Mouse (Mus musculus): ENCODE data around the gene Eif2b4.
"Not testable (repeated sequence)": the region's sequence is repeated elsewhere in the genome, so short reads cannot be mapped to it uniquely, and the experiment has no call there.

The Eif2b4 gene

DNA sequence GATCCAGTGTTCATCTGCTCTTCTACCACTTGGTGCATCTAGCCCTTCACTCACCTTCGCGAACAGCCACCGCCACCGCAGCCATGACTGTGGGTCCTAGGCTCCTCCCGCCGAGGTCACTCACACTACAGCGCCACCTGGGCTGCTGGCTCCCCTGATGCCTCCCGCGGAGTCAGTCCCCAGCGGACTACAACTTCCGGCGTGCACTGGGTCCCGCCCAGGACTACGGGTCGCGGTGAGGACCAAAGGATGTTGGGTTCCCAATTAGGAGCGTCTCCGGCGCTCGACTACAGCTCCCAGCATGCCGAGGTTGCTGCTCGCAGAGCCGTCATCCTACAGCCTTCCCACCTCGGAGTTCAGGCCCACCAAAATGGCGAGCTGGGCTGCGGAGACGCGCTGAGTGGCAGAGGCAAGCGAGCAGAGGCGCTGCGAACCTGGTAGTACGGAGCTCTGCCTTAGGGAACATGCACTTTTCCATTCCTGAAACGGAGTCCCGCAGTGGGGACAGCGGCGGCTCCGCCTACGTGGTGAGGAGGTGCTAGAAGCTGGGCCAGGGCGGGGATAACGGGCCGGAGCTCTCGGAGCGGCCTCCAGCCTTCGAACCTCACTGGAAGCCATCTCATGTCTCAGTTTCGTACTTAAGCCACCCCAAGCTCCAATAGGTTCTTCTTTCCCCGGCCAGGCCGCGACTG is at the start of gene Eif2b4, which contains the start of gene Snx17:
Gene Eif2b4 (minus strand): TSS at position 492 of the 692 bp plus-strand sequence.
Gene Snx17 (plus strand): TSS at position 289 of the 692 bp plus-strand sequence.
- DNase-seq, result peak; percentile 99

DNA sequence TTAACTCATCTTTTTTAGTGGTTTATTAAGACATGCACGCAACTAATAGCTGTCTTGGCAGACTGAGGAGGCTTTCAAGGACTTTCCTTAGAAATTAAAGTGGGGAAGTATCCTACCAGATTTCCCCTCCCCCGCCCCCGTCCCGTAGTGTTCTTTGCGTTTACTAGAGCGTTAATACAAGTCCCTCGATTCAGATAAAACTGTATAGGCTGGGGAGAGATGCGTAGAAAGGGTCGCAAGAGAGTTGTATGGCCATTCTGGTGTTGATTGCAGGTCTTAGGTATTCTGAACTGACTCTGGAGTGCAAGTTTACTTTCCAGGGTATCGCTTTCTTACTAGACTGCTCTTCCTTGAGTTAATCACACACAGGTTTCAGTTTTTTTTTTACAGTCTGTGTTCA is 49.0 kb upstream of the Eif2b4 start:
- no peak for DNase-seq

DNA sequence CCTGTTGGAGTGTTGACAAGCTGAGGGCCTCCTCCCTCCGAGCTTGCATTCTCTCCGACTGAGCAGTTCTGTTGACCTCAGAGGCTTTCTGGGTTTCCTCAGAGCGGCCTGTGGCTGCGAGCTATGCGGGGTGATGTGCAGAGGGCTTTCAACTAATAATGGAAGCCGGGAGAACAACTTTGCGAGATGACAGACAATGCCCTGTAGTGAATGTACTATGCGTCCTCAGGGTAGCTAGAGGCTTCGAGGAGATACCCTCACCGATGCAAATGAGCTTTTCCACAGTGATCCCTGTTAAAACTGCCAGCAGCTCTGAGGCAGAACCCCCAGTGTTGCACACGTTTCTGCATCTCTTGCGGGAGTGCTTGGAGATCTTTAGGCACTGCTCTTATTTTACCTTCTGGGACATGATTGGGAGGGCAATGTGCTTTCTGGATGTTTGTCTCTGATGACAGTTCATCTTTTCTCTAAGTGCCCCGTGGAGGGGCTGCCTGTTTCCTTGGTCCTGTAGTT is 48.3 kb upstream of the Eif2b4 start:
- DNase-seq, result no peak

DNA sequence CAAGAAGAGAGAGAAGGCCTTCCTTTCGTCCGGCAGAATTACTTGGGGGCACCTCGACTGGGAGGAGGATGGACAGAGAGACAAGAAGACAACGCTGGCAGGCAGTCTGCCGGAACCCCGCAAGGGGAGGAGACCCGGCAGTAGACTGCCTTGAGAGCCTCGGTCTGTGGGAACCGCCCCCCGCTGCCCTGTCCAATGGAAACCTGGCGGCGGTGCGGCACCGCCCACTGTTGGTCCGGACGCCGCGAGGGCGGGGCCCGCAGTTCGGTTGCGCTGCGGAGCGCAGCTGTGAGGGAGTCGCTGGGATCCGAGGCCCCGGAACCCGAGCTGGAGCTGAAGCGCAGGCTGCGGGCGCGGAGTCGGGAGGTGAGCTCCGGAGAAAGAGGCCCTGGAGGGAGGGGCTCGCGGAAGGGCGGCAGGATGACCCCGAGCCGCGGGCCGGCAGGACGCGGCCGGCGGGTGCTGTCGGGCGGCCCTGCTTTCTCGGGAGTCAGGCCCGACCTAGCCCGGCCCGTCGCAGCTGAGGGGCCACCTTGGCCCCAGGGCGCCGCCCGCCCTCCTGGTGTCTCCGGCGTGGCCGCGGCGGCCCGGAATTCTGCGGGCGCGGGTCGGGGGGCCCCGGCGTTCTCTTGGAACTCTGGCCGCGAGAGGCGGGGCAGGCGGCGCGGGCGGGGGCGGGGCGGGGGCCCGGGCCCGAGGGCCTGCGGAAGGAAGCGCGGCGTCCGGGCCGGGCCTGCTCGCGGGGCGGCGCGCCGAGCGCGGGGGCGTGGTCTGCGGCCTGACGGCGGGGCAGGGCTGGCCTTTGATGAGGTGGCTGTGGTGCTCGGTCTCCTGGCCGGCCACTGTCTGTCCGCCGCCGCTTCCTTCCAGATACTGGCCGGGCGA is 47.6 kb upstream of the Eif2b4 start, which contains the start of the genes Nrbp1 and Gm9970:
Gene Nrbp1 (plus strand): TSS at position 228 of the 885 bp plus-strand sequence.
Gene Gm9970 (minus strand): TSS at position 596 of the 885 bp plus-strand sequence.
- DNase-seq, result peak; percentile 97 to 99

DNA sequence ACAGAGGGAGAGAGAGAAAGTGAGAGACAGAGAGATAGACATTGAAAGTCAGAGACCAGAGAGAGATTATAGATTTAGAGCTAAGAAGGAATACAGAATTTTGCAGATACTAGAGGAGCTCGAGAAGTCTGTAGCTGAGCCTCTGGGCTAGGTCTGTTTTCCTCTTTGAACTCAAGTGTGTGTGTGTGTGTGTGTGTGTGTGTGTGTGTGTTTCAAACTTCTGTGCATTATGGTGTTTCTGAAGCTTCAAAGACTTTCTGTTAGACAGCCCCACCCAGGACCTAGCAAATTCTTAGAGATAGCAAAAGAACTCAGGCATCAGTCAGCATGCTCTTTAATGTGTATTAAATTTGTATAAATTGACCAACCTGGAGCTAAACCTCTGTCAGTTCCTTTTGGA is 33.4 kb upstream of the Eif2b4 start:
- no peak for DNase-seq

DNA sequence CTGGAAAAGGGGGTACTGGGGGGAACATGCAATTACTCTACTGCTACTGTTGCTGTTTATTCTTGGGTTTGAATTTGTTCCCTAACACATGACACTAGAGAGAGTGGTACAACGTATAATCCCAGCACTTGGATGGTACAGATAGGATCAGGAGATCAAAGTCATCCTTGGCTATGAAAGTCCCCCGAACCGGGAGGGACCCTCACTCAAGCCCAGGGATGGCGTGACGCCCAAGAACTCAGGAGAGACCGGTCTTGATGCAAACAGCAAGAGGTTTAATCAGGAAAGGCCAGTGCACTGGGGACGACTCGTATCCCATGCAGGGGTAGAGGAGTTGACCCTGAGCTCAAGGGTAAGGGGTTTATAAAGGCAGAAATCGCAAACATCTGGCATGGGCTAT is 29.5 kb upstream of the Eif2b4 start:
- DNase-seq, result no peak

DNA sequence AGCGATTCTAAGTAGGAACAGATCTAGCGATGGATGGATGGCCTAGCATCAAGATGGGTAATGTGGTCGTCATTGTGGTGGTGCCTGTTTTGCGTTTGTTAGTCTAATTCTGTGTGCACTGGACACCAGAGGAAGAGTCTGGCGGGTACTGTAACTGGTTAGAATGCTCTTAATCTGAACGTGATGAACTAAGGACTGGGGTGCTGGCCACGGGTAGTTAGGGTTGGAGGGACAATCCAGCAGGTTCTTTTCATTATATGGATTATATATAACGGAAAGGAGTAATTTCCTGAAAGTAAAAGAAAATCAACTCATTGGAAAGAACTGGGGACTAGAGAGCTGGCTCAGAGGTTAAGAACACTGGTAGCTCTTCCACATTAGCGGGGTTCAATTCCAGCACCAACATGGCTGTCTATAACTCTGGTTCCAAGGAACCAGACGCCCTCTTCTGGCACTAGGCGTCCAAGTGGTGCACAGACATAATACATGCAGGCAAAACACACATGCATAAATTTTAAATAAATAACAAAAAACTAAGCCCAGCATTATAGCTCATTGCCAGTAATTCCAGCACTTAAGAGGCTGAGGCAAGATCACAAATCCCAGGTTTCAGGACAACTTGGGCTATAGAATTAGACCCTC is 28.2 kb upstream of the Eif2b4 start:
- peak; percentile 57 to 67 for DNase-seq

DNA sequence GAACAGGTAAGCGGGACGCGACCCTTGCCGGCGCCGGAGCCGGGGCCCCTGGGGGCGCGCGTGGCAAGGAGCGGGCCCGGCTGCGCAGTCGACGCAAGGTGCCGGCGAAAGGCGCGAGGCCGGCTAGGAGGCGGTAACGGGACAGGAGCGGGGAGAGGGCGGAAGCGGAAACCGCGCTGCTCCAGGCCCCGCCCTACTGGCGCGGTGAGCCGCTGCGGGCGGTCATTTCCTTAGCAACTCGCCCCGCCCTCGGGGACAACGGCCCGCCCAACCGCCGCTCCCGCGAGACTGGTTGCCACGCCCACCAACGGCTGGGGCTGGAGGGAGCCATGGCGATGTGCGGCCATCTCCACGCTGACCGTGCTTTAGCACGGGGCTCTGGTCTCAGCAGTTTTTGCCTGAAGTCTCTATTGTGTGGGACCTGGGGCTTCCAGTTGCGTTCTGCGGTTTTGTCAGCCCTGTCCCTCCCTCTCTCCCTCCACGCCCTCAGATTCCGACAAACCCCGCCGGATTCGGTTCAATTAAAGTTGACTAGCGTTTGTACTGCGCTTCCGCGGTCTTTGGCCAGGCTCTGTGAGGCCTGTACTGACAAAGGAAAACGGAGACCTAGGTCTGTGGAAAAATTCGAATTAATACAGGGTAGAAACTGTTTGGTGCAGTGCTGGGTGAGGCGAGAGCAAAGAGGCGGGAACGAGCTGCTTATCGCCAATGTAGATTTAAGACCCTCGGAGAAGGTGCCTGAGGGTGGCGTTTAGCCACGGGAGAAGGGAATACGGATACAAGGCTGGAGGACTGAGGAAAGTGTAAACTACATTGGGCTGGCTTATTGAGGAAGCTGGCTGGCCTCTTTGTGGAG is 27.4 kb upstream of the Eif2b4 start, which contains the start of gene Ppm1g:
Gene Ppm1g (minus strand): TSS at position 240 of the 856 bp plus-strand sequence.
- DNase-seq, result peak; percentile 98 to 99

DNA sequence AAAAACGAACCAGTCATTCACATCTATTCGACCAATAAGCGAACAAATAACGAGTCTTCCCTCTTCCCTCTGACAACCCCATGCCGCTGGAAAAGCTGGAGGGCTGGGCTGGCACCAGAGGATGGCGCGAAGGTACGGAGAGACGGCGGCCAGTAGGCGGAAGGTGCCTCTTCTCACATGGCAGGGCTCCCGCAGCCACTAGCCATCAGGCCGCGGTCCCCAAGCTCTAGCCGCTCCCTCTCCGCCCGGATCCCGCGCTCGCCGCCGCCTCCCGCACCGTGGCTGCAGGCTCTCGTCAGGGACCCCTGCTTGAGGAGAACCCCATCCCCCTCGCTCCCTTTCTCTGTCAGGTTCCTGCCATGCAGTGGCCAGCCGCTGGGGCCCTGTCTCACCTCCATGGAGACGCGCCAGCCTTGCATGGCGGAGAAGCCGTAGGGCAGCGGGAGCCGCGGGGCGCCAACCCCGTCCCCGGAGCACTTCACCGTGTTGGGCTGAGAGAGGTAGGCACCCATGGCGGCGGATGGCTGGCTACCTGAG is 26.7 kb upstream of the Eif2b4 start:
- peak in 1 of 2 experiments; percentile 70 for DNase-seq

DNA sequence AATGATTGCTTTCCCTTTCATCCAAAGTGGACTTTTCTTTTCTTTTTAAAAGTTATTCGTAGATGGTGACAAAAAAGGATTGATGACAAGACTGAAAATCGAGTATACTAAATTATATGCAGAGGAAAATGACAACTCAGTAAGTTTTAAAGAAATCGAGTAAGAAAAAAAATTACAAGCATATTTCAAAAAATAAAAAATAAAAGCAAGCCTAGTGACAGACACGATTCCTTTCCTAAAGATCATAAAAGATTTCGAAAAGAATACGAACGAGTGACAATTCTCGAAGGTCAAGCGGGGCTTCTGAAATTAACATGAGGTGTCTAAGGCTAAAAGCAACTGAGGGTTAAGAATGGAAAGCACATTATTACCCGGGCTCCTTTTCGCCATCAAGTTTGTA is 26.2 kb upstream of the Eif2b4 start:
- no peak for DNase-seq

DNA sequence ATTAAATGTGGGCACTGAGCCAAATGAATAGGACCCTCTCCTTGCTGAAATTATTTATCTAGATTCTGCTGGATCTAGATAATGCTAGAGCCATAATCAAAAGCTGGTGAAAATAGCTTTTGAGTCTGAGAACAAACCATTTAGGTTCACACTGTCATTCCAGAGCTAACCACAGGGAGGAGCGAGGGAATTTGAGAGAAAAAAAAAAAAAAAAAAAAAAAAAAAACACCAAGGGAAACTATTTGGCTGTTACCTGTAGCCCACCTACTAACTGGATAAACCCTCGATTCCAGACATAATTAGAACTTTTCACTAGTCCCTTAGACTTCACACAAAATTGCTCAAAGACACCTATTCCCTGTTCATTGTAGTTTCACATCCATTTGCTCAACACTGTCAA is 25.8 kb upstream of the Eif2b4 start:
- no peak for DNase-seq

DNA sequence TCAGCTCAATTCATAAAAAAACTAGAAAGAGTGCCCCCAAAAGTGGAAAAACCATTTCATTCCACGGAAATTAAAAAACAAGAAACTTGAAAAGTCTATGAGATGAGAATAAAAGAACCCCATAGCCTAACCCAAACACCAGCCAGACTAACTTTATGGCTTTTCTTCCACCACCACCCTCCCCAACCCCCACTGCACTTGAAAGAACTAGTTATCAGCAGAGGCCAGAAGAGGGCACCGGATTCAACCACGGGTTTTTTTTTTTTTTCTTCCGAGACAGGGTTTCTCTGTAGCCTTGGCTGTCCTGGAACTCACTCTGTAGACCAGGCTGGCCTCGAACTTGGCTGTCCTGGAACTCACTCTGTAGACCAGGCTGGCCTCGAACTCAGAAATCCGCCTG is 25.1 kb upstream of the Eif2b4 start:
- DNase-seq, result no peak

DNA sequence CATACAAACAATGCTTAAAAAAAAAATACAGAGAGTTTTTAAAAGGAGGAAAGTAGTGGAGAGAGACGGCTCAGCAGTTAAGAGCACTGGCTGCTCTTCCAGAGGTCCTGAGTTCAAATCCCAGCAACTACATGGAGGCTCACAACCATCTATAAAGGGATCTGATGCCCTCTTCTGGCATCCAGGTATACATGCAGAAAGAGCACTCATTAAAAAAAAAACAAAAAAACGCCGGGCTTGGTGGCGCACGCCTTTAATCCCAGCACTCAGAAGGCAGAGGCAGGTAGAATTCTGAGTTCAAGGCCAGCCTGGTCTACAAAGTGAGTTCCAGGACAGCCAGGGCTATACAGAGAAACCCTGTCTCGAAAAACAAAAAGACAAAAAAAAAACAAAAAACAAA is 23.3 kb upstream of the Eif2b4 start:
- DNase-seq, result not testable (repeated sequence)

DNA sequence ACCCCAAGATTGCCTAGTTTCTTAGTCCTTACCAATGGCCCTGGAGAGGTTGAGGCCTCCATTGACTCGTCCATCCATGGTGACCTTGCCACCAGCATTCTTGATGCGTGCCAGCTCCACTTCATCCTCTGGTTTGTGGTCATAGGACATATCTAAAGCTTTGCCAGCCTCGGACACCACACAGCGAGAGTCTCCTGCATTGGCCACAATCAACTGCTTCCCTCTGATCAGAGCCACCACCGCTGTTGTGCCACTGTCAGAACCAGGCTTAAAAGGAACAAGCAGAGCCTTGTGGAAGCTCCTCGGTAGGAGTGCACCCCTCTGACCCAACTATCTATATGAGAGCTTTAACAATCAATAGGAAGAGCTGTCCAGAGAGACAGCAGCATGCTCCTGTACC is 11.2 kb upstream of the Eif2b4 start:
- DNase-seq, result no peak

DNA sequence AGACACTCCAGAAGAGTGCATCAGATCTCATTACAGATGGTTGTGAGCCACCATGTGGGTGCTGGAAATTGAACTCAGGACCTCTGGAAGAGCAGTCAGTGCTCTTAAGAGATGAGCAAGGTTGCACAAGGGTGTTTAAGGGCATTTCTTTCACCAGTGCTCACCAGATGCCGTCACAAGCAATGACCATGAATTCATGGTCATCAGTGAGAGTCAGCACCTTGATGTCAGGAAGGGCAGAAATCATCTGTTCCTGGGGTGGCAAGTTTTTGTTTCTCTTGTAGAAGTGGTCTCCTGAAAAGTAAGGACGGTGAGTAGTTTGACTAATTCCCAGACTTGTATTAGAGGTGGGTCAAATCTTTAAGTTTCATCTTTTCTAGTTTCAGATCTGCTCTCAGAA is 10.6 kb upstream of the Eif2b4 start:
- no peak for DNase-seq

DNA sequence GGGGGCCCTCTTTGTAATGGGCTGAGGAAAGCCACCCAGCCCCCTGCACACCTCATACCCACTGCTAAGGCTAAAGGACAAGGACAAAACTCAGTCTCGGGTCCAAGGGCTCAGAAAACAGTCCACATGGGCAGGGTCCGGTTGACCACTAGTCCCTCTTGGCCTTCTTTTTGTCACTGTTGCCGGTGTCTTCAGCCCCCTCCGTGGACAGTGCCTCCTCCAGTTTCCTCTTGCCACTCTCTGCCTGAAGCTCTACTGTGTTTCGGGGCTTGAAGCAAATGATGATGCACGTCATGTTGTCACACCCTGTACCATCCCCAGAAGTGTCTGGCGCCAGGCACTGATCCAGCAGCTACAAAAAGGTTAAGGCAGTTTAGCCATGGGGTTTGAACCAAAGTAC is 9.7 kb upstream of the Eif2b4 start:
- DNase-seq, result no peak

DNA sequence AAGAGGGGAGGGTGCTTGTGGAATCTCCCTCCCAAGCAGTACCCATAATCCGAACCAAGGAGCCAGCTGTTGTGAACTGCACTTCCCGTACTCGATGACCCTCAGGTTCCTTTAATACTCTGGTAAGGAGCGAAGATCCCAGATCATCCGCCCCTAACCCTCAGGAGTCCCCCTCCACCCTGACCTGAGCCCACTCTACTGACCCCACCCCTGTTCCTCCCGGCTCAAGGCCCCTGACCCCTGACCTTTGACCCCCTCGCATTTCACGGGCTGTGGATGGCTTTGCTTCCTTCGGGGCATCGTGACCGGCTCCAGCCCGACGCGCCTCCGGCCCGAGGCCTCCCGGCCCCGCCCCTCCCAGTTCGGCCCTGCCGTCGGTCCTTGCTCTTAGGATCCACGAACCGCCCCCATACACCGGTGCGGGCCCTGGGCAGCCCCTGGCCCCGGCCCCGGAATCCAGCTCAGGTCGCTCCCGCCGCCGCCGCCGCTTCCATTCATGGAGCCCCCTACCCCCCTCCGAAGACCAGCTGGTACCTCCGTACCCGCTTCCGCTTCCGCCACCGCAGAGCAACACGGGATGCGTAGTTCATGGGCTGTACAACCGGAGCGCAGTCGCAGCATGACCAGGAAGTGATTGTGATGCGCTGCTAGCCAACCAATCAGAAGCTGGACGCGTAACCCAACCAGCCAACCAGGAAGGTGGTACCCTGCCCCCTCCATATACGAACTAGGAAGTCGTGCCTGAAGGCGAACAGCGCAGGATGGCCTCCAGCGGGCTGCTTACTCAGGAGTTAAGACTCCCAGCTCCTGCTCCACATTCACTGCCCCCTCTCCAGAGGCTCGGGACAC is 8.7 kb upstream of the Eif2b4 start, which contains the start of gene Zfp513:
Gene Zfp513 (minus strand): TSS at position 562 of the 849 bp plus-strand sequence.
- DNase-seq, result peak; percentile 96 to 98

DNA sequence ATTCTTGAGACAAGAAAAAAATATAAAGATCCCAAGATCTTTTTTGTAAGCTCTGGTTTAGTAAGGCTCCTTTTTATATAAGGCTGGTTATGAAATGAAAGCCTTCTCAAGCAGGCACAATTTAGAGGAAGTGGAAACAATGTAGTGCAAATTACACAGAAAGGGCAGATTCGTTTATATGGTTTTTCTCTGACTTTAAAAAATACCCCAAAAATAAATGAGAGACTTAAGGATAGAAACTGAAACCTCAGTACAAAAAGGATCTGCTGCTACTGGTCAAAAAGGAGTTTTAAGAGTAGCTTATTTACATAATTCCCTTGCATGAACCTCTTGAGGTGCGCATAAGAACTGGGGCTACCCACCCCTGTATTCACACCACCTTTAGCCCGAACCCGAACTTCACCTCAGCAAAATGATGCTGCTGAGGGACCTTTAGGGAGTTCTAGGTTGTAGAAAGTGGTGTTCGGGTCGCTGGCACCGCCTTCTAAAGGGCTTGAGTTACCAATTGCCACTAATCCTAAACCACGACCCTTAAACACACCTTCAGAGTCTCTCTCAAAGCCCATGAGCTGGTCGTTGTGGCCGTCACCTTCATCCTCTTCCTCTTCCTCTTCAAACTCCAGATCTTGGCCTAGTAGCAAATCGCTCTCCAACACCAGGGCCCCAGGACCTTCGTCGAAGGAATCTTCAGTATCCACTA is 8.0 kb upstream of the Eif2b4 start:
- DNase-seq, result no peak

DNA sequence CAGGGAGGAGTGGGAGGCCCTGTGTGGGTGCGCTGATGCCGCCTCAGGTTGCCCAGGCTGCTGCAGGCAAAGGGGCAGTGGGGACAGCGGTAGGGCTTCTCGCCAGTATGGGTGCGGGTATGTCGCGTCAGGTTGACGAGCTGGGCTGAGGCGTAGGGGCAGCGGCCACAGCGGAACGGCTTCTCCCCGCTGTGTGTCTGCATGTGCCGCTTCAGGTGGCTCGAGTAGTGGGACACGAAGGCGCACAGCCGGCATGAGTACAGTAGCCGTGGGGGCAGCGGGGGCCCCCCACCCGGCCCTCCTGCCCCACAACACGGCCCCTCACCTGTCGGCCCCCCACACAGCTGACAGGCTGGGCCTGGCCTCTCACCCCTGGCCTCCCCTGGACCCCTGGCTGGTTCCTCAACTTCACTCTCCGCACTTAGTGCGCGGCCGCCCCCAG is 7.1 kb upstream of the Eif2b4 start:
- peak in 1 of 2 experiments; percentile 42 for DNase-seq

DNA sequence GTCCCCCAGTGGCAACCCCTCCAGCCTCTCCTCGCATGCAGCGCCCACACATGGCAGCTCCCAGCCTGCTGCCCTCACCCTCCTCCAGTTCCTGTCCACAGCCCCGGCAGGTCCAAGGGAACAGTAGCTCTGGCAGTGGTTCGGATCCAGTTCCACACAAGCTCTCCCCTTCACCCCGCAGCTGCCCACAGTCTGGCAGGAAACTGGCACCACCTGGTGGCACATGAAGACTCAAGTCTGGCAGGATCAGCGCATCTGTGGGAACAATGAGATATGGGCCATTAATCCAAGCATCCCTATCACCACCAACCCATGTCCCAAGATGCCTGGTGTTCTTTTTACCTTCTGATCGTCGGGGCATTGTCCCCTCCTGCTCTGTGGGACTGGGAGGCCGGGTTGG is 6.7 kb upstream of the Eif2b4 start:
- peak in 1 of 2 experiments; percentile 37 for DNase-seq
